In the genomic region with DNA sequence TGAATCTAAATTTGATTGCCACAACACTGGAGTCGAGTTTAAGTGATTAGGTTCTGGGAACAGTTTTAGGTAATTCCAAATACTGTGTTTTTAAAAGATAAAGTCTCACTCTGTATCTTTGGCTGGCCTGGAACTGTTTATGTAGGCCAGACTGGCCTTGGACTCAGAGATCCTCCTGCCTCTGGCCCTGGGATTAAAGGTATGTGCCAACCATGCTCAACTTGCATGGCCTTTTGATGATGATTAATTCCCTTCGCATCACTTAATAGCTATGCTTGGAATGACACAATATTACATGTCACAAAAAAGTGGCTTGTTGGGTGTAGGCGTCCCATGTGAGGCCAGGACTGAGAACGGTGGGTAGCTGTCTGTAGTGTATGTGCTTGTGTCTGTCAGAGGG, we compare ENCODE assay signal across 12 mouse cellular contexts. TPM values are rescaled to one million over a fixed set of nuclear protein-coding genes. Genes with fewer than 3 reads are reported as not detected.
A peak's percentile ranks its signal among the peaks of the same experiment; 100 is the strongest.
DNase-seq lines count a peak whose midpoint lies in the region; ATAC-seq lines count a peak whose summit lies in the region.
"Had no signal": no experiment of that assay in that cellular context is flagged by ENCODE, and none has a peak within 500 bp of the region (broad histone marks: within the 10 kb centered on the region; RNA-seq: fewer than 3 reads in every experiment).

No protein-coding gene starts in this region.

- H3K4me2 ChIP-seq in heart, embryonic 13.5 days, result peak overlapping the region; percentile 93
- no peak overlapping the region for H3K4me2 ChIP-seq in forebrain, embryonic 12.5 days
- H3K4me2 ChIP-seq in liver, embryonic 12.5 days, result peak overlapping the region; percentile 96

- peaks cover 27% of the 10 kb centered on the region for H3K27me3 ChIP-seq in heart, embryonic 13.5 days (replicated peaks)
- H3K27me3 ChIP-seq in forebrain, embryonic 12.5 days, result peaks cover 21% of the 10 kb centered on the region
- H3K27me3 ChIP-seq in liver, embryonic 12.5 days (replicated peaks), result peaks cover 30% of the 10 kb centered on the region

- H3K36me3 ChIP-seq in heart, embryonic 13.5 days, result no peaks in the 10 kb centered on the region
- no peaks in the 10 kb centered on the region for H3K36me3 ChIP-seq in forebrain, embryonic 12.5 days (replicated peaks)
- H3K36me3 ChIP-seq in liver, embryonic 12.5 days, result no peaks in the 10 kb centered on the region

- whole genome bisulfite sequencing in heart, embryonic 13.5 days, result 61% methylated on average over 4 of the region's 4 CpGs
- 77% methylated on average over 4 of the region's 4 CpGs for WGBS in forebrain, embryonic 12.5 days
- WGBS in liver, embryonic 12.5 days (ENCODE audit: insufficient replicate concordance), result 73% methylated on average over 4 of the region's 4 CpGs

- no peak overlapping the region for H3K27ac ChIP-seq in heart, embryonic 13.5 days (replicated peaks)
- no peak overlapping the region for H3K27ac ChIP-seq in forebrain, embryonic 12.5 days
- no peak overlapping the region for H3K27ac ChIP-seq in liver, embryonic 12.5 days

- no peaks in the 10 kb centered on the region for H3K9me3 ChIP-seq in heart, embryonic 13.5 days
- H3K9me3 ChIP-seq in forebrain, embryonic 12.5 days, result no peaks in the 10 kb centered on the region
- H3K9me3 ChIP-seq in liver, embryonic 12.5 days (replicated peaks), result no peaks in the 10 kb centered on the region

- H3K4me3 ChIP-seq in heart, embryonic 13.5 days, result peak overlapping the region; percentile 81
- peak overlapping the region; percentile 58 for H3K4me3 ChIP-seq in forebrain, embryonic 12.5 days (replicated peaks)
- peak overlapping the region; percentile 74 for H3K4me3 ChIP-seq in liver, embryonic 12.5 days

- no peak for DNase-seq in heart, adult 18-20 months
- DNase-seq in Muller cell, postnatal 12 days (ENCODE audit: inconsistent ontology term), result peak; percentile 48
- no peak for DNase-seq in lung, postnatal 4 days
- DNase-seq in gastrocnemius, postnatal 10 days, result no peak
- no peak for DNase-seq in embryo, embryonic 11 days
- DNase-seq: cerebellum, adult 11-12 months; kidney, adult 11 months; spleen, adult 18-20 months; thymus, postnatal 4 days had no signal

- ATAC-seq in heart, embryonic 13.5 days (ENCODE audit: extremely low read depth, insufficient number of reproducible peaks, low FRiP score, low TSS enrichment), result no peak
- no peak for ATAC-seq in forebrain, embryonic 12.5 days (ENCODE audit: low FRiP score)
- ATAC-seq in liver, embryonic 12.5 days, result no peak

- H3K9ac ChIP-seq in heart, embryonic 13.5 days, result no peak overlapping the region
- H3K9ac ChIP-seq in forebrain, embryonic 12.5 days, result no peak overlapping the region
- H3K9ac ChIP-seq in liver, embryonic 12.5 days, result no peak overlapping the region

- H3K4me1 ChIP-seq in heart, embryonic 13.5 days, result peaks cover 29% of the 10 kb centered on the region
- peaks cover 23% of the 10 kb centered on the region for H3K4me1 ChIP-seq in forebrain, embryonic 12.5 days
- H3K4me1 ChIP-seq in liver, embryonic 12.5 days, result peaks cover 39% of the 10 kb centered on the region

RNA-seq across cellular contexts. Expression of a gene that starts 19.3 kb away (rescaled TPM):
- polyA plus RNA-seq in heart, embryonic 13.5 days (2015; fragmentation: Nextera tagmentation; extraction: Ambion mirVana), result 8.4 and 10.6 TPM in 2 replicates
- 10 to 100 TPM; 13.2 to 18.6 TPM for total RNA-seq in heart, adult 18-20 months (2021)
- 1.2 and 1.8 TPM in 2 replicates for polyA plus RNA-seq in forebrain, embryonic 12.5 days (2016; fragmentation: Nextera tagmentation; extraction: Ambion mirVana)
- polyA plus RNA-seq in liver, embryonic 12.5 days (2016; fragmentation: Nextera tagmentation; extraction: Ambion mirVana), result 16.3 and 16.5 TPM in 2 replicates
- total RNA-seq in gastrocnemius, postnatal 10 days (2021), result 1 to 10 TPM; 5.9 to 7.0 TPM

RNA-seq across cellular contexts. Expression of a gene that starts 25.7 kb away (rescaled TPM):
- 0.53 and 1.2 TPM in 2 replicates for polyA plus RNA-seq in heart, embryonic 13.5 days (2015; fragmentation: Nextera tagmentation; extraction: Ambion mirVana)
- 1 to 10 TPM; 2.4 to 2.8 TPM for total RNA-seq in heart, adult 18-20 months (2021)
- polyA plus RNA-seq in forebrain, embryonic 12.5 days (2016; fragmentation: Nextera tagmentation; extraction: Ambion mirVana), result 6.8 and 9.4 TPM in 2 replicates
- 4.1 and 5.0 TPM in 2 replicates for polyA plus RNA-seq in liver, embryonic 12.5 days (2016; fragmentation: Nextera tagmentation; extraction: Ambion mirVana)
- 1 to 10 TPM; 1.8 to 3.6 TPM for total RNA-seq in gastrocnemius, postnatal 10 days (2021)

RNA-seq across cellular contexts. Expression of a gene that starts 26.2 kb away (rescaled TPM):
- 0.56 and 0.88 TPM in 2 replicates for polyA plus RNA-seq in heart, embryonic 13.5 days (2015; fragmentation: Nextera tagmentation; extraction: Ambion mirVana)
- 10 to 100 TPM; 13.2 to 13.7 TPM for total RNA-seq in heart, adult 18-20 months (2021)
- polyA plus RNA-seq in forebrain, embryonic 12.5 days (2016; fragmentation: Nextera tagmentation; extraction: Ambion mirVana), result 0.76 and 1.00 TPM in 2 replicates
- not detected in 2 replicates for polyA plus RNA-seq in liver, embryonic 12.5 days (2016; fragmentation: Nextera tagmentation; extraction: Ambion mirVana)
- 100 to 1,000 TPM; 107 to 110 TPM for total RNA-seq in gastrocnemius, postnatal 10 days (2021)

RNA-seq across cellular contexts. Expression of a gene that starts 35.0 kb away (rescaled TPM):
- polyA plus RNA-seq in heart, embryonic 13.5 days (2015; fragmentation: Nextera tagmentation; extraction: Ambion mirVana), result 3.2 TPM in 2 replicates
- total RNA-seq in heart, adult 18-20 months (2021), result 10 to 100 TPM; 18.9 to 20.0 TPM
- 6.2 and 6.8 TPM in 2 replicates for polyA plus RNA-seq in forebrain, embryonic 12.5 days (2016; fragmentation: Nextera tagmentation; extraction: Ambion mirVana)
- polyA plus RNA-seq in liver, embryonic 12.5 days (2016; fragmentation: Nextera tagmentation; extraction: Ambion mirVana), result 2.1 and 2.3 TPM in 2 replicates
- 10 to 100 TPM; 22.2 to 22.8 TPM for total RNA-seq in gastrocnemius, postnatal 10 days (2021)

RNA-seq across cellular contexts. Expression of a gene that starts 49.8 kb away (rescaled TPM):
- 0.17 and 0.22 TPM in 2 replicates for polyA plus RNA-seq in heart, embryonic 13.5 days (2015; fragmentation: Nextera tagmentation; extraction: Ambion mirVana)
- 1 to 10 TPM; 2.5 to 3.5 TPM for total RNA-seq in heart, adult 18-20 months (2021)
- polyA plus RNA-seq in forebrain, embryonic 12.5 days (2016; fragmentation: Nextera tagmentation; extraction: Ambion mirVana), result 0.09 TPM in 1 of 2 replicates, not detected in the other
- polyA plus RNA-seq in liver, embryonic 12.5 days (2016; fragmentation: Nextera tagmentation; extraction: Ambion mirVana), result 0.19 and 0.33 TPM in 2 replicates
- under 1 TPM; 0.49 to 0.52 TPM for total RNA-seq in gastrocnemius, postnatal 10 days (2021)
